Mouse (Mus musculus) bone marrow macrophage, adult 2 months (primary cell): Measurements from ENCODE around the gene Nlgn1.

Source experiments
- CTCF ChIP-seq: IDR thresholded peaks from 2 replicates; pipeline ENCODE4 v1.5.1; 2012; ENCODE audit warnings: low read depth, mild to moderate bottlenecking, low read length, moderate library complexity
- POLR2A ChIP-seq: IDR thresholded peaks from 2 replicates; pipeline ENCODE4 v1.6.1; 2012; ENCODE audit warnings: mild to moderate bottlenecking, low read depth, low read length, borderline replicate concordance

DNA sequence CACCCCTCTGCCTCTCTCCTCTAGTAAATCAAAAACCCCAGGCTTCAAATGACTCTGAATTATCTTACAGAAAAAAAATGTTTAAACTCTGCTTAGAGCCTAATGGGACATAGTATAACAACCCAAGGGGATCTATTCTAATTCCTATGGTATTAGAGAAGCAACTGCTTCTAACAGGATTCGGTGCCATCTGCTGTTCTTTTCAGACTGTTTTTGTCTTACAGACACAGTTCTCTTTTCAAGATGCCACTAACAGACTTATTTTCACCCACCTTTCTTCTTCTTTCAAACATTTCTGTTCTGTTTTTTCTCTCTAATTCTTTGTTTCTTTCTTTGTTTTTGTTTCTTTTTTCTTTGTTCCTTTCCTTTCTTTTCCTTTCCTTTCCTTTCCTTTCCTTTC is 635.0 kb downstream of the Nlgn1 start:
- TF ChIP-seq CTCF (no peak), POLR2A (no peak)
